Mouse (Mus musculus) intestine, embryonic 15.5 days (tissue): Measurements from ENCODE around the gene Ucp3. TPM values are rescaled to one million over a fixed set of nuclear protein-coding genes. Genes with fewer than 3 reads are reported as not detected.

Experiments
- ATAC-seq: fragments of 200-750 bp; cut with Nextera tagmentation; 2 replicates; pipeline ENCODE4 v1.8.0; 2017; ENCODE audit warnings: moderate TSS enrichment, moderate library complexity
- H3K27ac ChIP-seq: fragments of 300-500 bp; sonication (generic); 2 replicates; pipeline ENCODE4 v1.5.1; 2015; ENCODE audit warnings: mild to moderate bottlenecking, inconsistent platforms
- H3K27me3 ChIP-seq: fragments of 300-500 bp; sonication (generic); replicated peaks from 2 replicates; pipeline ENCODE4 v1.6.1; 2015; ENCODE audit warnings: inconsistent platforms
- H3K36me3 ChIP-seq: fragments of 300-500 bp; sonication (generic); 2 replicates; pipeline ENCODE4 v1.6.1; 2015; ENCODE audit warnings: inconsistent platforms
- H3K4me1 ChIP-seq: fragments of 300-500 bp; sonication (generic); replicated peaks from 2 replicates; pipeline ENCODE4 v1.6.1; 2015; ENCODE audit warnings: inconsistent platforms
- H3K4me2 ChIP-seq: fragments of 300-500 bp; sonication (generic); replicated peaks from 2 replicates; pipeline ENCODE4 v1.6.1; 2015; ENCODE audit warnings: mild to moderate bottlenecking, inconsistent platforms
- H3K4me3 ChIP-seq: fragments of 300-500 bp; sonication (generic); replicated peaks from 2 replicates; pipeline ENCODE4 v1.5.1; 2015; ENCODE audit warnings: inconsistent platforms
- H3K9ac ChIP-seq: fragments of 300-500 bp; sonication (generic); 2 replicates; pipeline ENCODE4 v1.6.1; 2015; ENCODE audit warnings: inconsistent platforms
- H3K9me3 ChIP-seq: fragments of 300-500 bp; sonication (generic); 2 replicates; pipeline ENCODE4 v1.6.1; 2016; ENCODE audit warnings: inconsistent platforms
- WGBS: fragments of 180-500 bp; shearing (Covaris S2); methylation state at CpG from one replicate; pipeline ENCODE4 v1.1.7; 2015; 5-methylcytosine and 5-hydroxymethylcytosine counted together
- polyA plus RNA-seq: library from polyadenylated mRNA; unstranded; fragments of >200 nt; fragmentation: Nextera tagmentation; extraction: Ambion mirVana; gene quantifications from 2 replicates; pipeline ENCODE4 v1.2.1, GENCODE M21; 2015

Gene Ucp3
- polyA plus RNA-seq, 1 experiment from 2014 or later = not detected

GRCm38 (mm10) chr7:100495042-100495441 is 22.3 kb downstream of the Ucp3 start:
- Histone ChIP-seq H3K36me3 (peaks cover 27% of the 10 kb centered on the region), H3K4me1 (peaks cover 34% of the 10 kb centered on the region), H3K27ac (peak overlapping the region; percentile 78), H3K9me3 (no peaks in the 10 kb centered on the region), H3K27me3 (no peaks in the 10 kb centered on the region), H3K4me2 (peak overlapping the region; percentile 90), H3K4me3 (peak overlapping the region; percentile 52), H3K9ac (peak overlapping the region; percentile 34)
- no peak for ATAC-seq
- WGBS = 47% methylated on average over 8 of the region's 8 CpGs

- Histone ChIP-seq H3K4me2 (peak overlapping the region; percentile 90), H3K4me1 (peaks cover 34% of the 10 kb centered on the region), H3K4me3 (peak overlapping the region; percentile 52), H3K27me3 (no peaks in the 10 kb centered on the region), H3K27ac (peak overlapping the region; percentile 78), H3K9ac (peak overlapping the region; percentile 34; the same call in 1 of the 2 replicates), H3K9me3 (no peaks in the 10 kb centered on the region), H3K36me3 (peaks cover 27% of the 10 kb centered on the region)
- WGBS = 21% methylated on average over 11 of the region's 11 CpGs
- peak; percentile 68 for ATAC-seq
Observed at GRCm38 (mm10) chr7:100495581-100496251, 22.9 kb downstream of the Ucp3 start.

GRCm38 (mm10) chr7:100496371-100496770 is 23.6 kb downstream of the Ucp3 start:
- Histone ChIP-seq H3K4me2 (peak overlapping the region; percentile 90), H3K27ac (peak overlapping the region; percentile 78), H3K4me3 (no peak overlapping the region), H3K36me3 (peaks cover 27% of the 10 kb centered on the region), H3K9me3 (no peaks in the 10 kb centered on the region), H3K9ac (no peak overlapping the region), H3K4me1 (peaks cover 34% of the 10 kb centered on the region), H3K27me3 (no peaks in the 10 kb centered on the region)
- no peak for ATAC-seq
- 64% methylated on average over 6 of the region's 6 CpGs for WGBS

GRCm38 (mm10) chr7:100496791-100497190 is 24.0 kb downstream of the Ucp3 start:
- H3K4me3 ChIP-seq = no peak overlapping the region
- 0 out of 2 replicates have a peak overlapping the region, but pooled peaks have one; percentile 78 for H3K27ac ChIP-seq
- peaks cover 27% of the 10 kb centered on the region for H3K36me3 ChIP-seq
- ATAC-seq = no peak
- H3K9ac ChIP-seq = no peak overlapping the region
- H3K9me3 ChIP-seq = no peaks in the 10 kb centered on the region
- H3K27me3 ChIP-seq = no peaks in the 10 kb centered on the region
- WGBS = 97% methylated on average over 9 of the region's 9 CpGs
- H3K4me2 ChIP-seq = peak overlapping the region; percentile 90; the same call in 1 of the 2 replicates
- H3K4me1 ChIP-seq = peaks cover 34% of the 10 kb centered on the region

GRCm38 (mm10) chr7:100497402-100497801 is 24.6 kb downstream of the Ucp3 start:
- H3K27me3 ChIP-seq = no peaks in the 10 kb centered on the region
- 90% methylated on average over 4 of the region's 4 CpGs for WGBS
- no peak overlapping the region for H3K27ac ChIP-seq
- H3K9me3 ChIP-seq = no peaks in the 10 kb centered on the region
- no peak for ATAC-seq
- peaks cover 27% of the 10 kb centered on the region for H3K36me3 ChIP-seq
- no peak overlapping the region for H3K4me3 ChIP-seq
- H3K4me2 ChIP-seq = no peak overlapping the region
- peaks cover 33% of the 10 kb centered on the region for H3K4me1 ChIP-seq
- no peak overlapping the region for H3K9ac ChIP-seq

GRCm38 (mm10) chr7:100497982-100498381 is 25.2 kb downstream of the Ucp3 start:
- Histone ChIP-seq H3K27me3 (no peaks in the 10 kb centered on the region), H3K36me3 (peaks cover 27% of the 10 kb centered on the region), H3K27ac (no peak overlapping the region), H3K4me1 (peaks cover 28% of the 10 kb centered on the region), H3K4me3 (no peak overlapping the region), H3K9ac (no peak overlapping the region), H3K9me3 (no peaks in the 10 kb centered on the region), H3K4me2 (no peak overlapping the region)
- no peak for ATAC-seq
- WGBS = 91% methylated on average over 13 of the region's 13 CpGs

GRCm38 (mm10) chr7:100499465-100499864 is 26.7 kb downstream of the Ucp3 start:
- Histone ChIP-seq H3K4me2 (no peak overlapping the region), H3K4me1 (peaks cover 18% of the 10 kb centered on the region), H3K36me3 (peaks cover 27% of the 10 kb centered on the region), H3K9me3 (no peaks in the 10 kb centered on the region), H3K27ac (no peak overlapping the region), H3K27me3 (no peaks in the 10 kb centered on the region), H3K9ac (no peak overlapping the region), H3K4me3 (no peak overlapping the region)
- ATAC-seq = no peak

GRCm38 (mm10) chr7:100500276-100500977 is 27.6 kb downstream of the Ucp3 start:
- Histone ChIP-seq H3K9me3 (no peaks in the 10 kb centered on the region), H3K4me2 (no peak overlapping the region), H3K27me3 (no peaks in the 10 kb centered on the region), H3K4me3 (no peak overlapping the region), H3K36me3 (peaks cover 27% of the 10 kb centered on the region), H3K9ac (no peak overlapping the region), H3K4me1 (peaks cover 11% of the 10 kb centered on the region), H3K27ac (no peak overlapping the region)
- ATAC-seq = no peak
- WGBS = 63% methylated on average over 16 of the region's 16 CpGs

- peaks cover 4% of the 10 kb centered on the region for H3K4me1 ChIP-seq
- H3K4me2 ChIP-seq = no peak overlapping the region
- no peak overlapping the region for H3K4me3 ChIP-seq
- H3K36me3 ChIP-seq = peaks cover 27% of the 10 kb centered on the region
- 70% methylated on average over 6 of the region's 6 CpGs for WGBS
- no peak overlapping the region for H3K27ac ChIP-seq
- H3K27me3 ChIP-seq = no peaks in the 10 kb centered on the region
- 0 out of 2 replicates have a peak, but pooled peaks have one; percentile 26 for ATAC-seq
- H3K9me3 ChIP-seq = no peaks in the 10 kb centered on the region
- H3K9ac ChIP-seq = no peak overlapping the region
Observed at GRCm38 (mm10) chr7:100501027-100501843, 28.4 kb downstream of the Ucp3 start.

GRCm38 (mm10) chr7:100501844-100502373 is 29.1 kb downstream of the Ucp3 start:
- no peak for ATAC-seq
- Histone ChIP-seq H3K27me3 (no peaks in the 10 kb centered on the region), H3K4me2 (no peak overlapping the region), H3K36me3 (peaks cover 24% of the 10 kb centered on the region), H3K27ac (no peak overlapping the region), H3K9me3 (no peaks in the 10 kb centered on the region), H3K4me1 (no peaks in the 10 kb centered on the region; the same call in 1 of the 2 replicates), H3K4me3 (no peak overlapping the region), H3K9ac (no peak overlapping the region)
- WGBS = 52% methylated on average over 2 of the region's 2 CpGs

GRCm38 (mm10) chr7:100502374-100502922 is 29.7 kb downstream of the Ucp3 start:
- Histone ChIP-seq H3K36me3 (peaks cover 21% of the 10 kb centered on the region), H3K9ac (no peak overlapping the region), H3K4me3 (no peak overlapping the region), H3K4me2 (no peak overlapping the region), H3K9me3 (no peaks in the 10 kb centered on the region), H3K4me1 (no peaks in the 10 kb centered on the region), H3K27ac (no peak overlapping the region), H3K27me3 (no peaks in the 10 kb centered on the region)
- ATAC-seq = no peak
- WGBS = 79% methylated on average over 7 of the region's 7 CpGs

- Histone ChIP-seq H3K4me2 (no peak overlapping the region), H3K9me3 (no peaks in the 10 kb centered on the region), H3K4me3 (no peak overlapping the region), H3K4me1 (no peaks in the 10 kb centered on the region), H3K27ac (no peak overlapping the region), H3K9ac (no peak overlapping the region), H3K36me3 (peaks cover 15% of the 10 kb centered on the region), H3K27me3 (no peaks in the 10 kb centered on the region)
- WGBS = 73% methylated on average over 5 of the region's 5 CpGs
- no peak for ATAC-seq
Observed at GRCm38 (mm10) chr7:100503076-100503475, 30.3 kb downstream of the Ucp3 start.
